Mouse (Mus musculus) CD4-positive naive resting alpha-beta T cell, adult 76 days (primary cell): ENCODE measurements around the gene Zbtb6. TPM values are rescaled to one million over a fixed set of nuclear protein-coding genes. Genes with fewer than 3 reads are reported as not detected.

ENCODE experiments used
- total RNA-seq: library from RNA; stranded (reverse); gene quantifications from one replicate; pipeline ENCODE4 v1.2.4, GENCODE M21; 2023

Gene Zbtb6
- total RNA-seq = 15.2 TPM

GRCm38 (mm10) chr2:37442611-37443591, at the start of gene Zbtb6, which contains the start of the genes Zbtb26 and Rabgap1:
Gene Zbtb6, minus strand, starts transcription at chr2:37443171.
Gene Zbtb26, minus strand, starts transcription at chr2:37443135.
Gene Rabgap1, plus strand, starts transcription at chr2:37443279.

GRCm38 (mm10) chr2:37422306-37423304, 20.4 kb downstream of the Zbtb6 start, which contains the start of gene Rc3h2:
Gene Rc3h2, minus strand, starts transcription at chr2:37422903.

Other genes starting within 250 kb of the Zbtb6 start
- gene Olfr366, start 231.6 kb downstream of the Zbtb6 start, total RNA-seq = not detected
- gene Olfr368, start 116.7 kb downstream of the Zbtb6 start, total RNA-seq = not detected
- 23.3 TPM for gene Pdcl, start 83.8 kb downstream of the Zbtb6 start, total RNA-seq
- 58.3 TPM for gene Rc3h2, start 20.3 kb downstream of the Zbtb6 start, total RNA-seq
- 1.9 TPM for gene Zbtb26, start within 50 bp of the Zbtb6 start, total RNA-seq
- 47.3 TPM for gene Rabgap1, start 108 bp upstream of the Zbtb6 start, total RNA-seq
- 4.3 TPM for gene Gpr21, start 73.2 kb upstream of the Zbtb6 start, total RNA-seq